Mouse (Mus musculus) megakaryocyte-erythroid progenitor cell, adult 5 weeks (primary cell): Measurements from ENCODE around the gene Nagk. TPM values are rescaled to one million over a fixed set of nuclear protein-coding genes. Genes with fewer than 3 reads are reported as not detected.

Source experiments
- polyA plus RNA-seq: library from polyadenylated mRNA; stranded (reverse); fragments of >175 nt; gene quantifications from 2 replicates; pipeline ENCODE4 v1.2.3, GENCODE M21; 2012

The Nagk gene
- 7.6 and 8.4 TPM in 2 replicates for polyA plus RNA-seq

DNA sequence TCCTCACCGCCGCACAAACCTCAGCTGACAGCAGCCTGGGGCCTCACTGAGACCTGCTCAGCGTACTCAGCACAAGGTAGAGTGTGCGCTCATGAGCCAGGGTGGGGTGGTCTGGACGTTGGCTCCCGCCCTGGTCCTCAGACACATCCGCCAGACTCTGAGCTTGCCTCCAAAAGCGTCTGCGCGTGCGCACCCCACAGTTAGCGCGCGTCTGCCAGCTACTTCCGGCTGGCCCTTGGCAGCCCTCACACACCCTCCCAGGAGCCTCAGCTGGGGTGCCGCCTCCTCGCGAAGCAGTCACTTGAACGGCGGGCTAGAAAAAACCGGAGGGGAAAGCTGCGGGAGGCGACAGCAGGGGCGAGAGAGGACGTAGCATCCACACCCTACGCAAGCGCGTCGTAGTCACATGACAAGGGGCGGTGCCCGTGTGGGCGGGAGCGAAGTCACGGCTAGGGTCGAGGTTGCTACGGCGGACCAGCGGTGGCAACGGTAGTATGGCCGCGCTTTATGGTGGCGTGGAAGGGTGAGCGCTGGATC is at the start of gene Nagk:
Gene Nagk (plus strand): TSS at position 223 of the 537 bp plus-strand sequence.

DNA sequence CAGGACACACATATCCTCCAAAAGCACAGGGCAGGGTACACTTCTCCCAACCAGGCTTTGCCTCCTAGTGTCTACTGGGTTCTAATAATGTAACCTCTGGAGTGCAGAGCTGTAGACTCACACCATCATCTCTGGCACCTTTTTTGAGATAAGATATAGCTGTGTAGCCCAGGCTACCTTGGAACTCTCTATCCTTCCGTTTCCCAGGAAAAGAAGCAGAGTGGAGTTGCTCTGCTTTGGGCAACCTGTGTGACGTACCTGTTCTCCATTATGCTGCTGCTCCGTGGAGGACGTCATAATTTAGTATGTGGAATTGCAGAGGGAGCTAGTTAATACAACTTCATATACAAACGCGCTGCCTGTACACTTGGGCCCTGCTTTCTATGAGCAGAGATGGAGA is 32.4 kb upstream of the Nagk start, which contains the start of gene Ankrd53:
Gene Ankrd53 (plus strand): TSS at position 301 of the 400 bp plus-strand sequence.

GRCm38 (mm10) chr6:83775638-83776293 is 19.0 kb upstream of the Nagk start, which contains the start of gene Tex261:
Gene Tex261, minus strand, starts transcription at chr6:83775813.

GRCm38 (mm10) chr6:83831606-83832123 is 36.9 kb downstream of the Nagk start, which contains the start of gene Paip2b:
Gene Paip2b, minus strand, starts transcription at chr6:83831741.

Other genes starting within 250 kb of the Nagk start
- gene Stambp, start 222.3 kb upstream of the Nagk start, polyA plus RNA-seq, result 2.0 and 2.2 TPM in 2 replicates
- gene Clec4f, start 138.8 kb upstream of the Nagk start, polyA plus RNA-seq, result not detected in 2 replicates
- not detected in 2 replicates for gene Cd207, start 117.1 kb upstream of the Nagk start, polyA plus RNA-seq
- not detected in 2 replicates for gene Vax2, start 83.7 kb upstream of the Nagk start, polyA plus RNA-seq
- gene Atp6v1b1, start 52.0 kb upstream of the Nagk start, polyA plus RNA-seq, result not detected in 2 replicates
- gene Ankrd53, start 32.3 kb upstream of the Nagk start, polyA plus RNA-seq, result not detected in 2 replicates
- gene Tex261, start 19.2 kb upstream of the Nagk start, polyA plus RNA-seq, result 43.6 and 45.3 TPM in 2 replicates
- gene Paip2b, start 36.8 kb downstream of the Nagk start, polyA plus RNA-seq, result 14.8 and 21.6 TPM in 2 replicates
- gene Zfp638, start 72.1 kb downstream of the Nagk start, polyA plus RNA-seq, result 11.2 and 11.8 TPM in 2 replicates
- not detected in 2 replicates for gene Dysf, start 213.6 kb downstream of the Nagk start, polyA plus RNA-seq